ENCODE assay signal across 20 mouse cellular contexts in genomic region chr13:22049041-22049440, GRCm38 (mm10). TPM values are rescaled to one million over a fixed set of nuclear protein-coding genes. Genes with fewer than 3 reads are reported as not detected.
A peak's percentile ranks its signal among the peaks of the same experiment; 100 is the strongest.
DNase-seq lines count a peak whose midpoint lies in the region; ATAC-seq and TF ChIP-seq lines count a peak whose summit lies in the region.
"Had no signal": no experiment of that assay in that cellular context is flagged by ENCODE, and none has a peak within 500 bp of the region (broad histone marks: within the 10 kb centered on the region; RNA-seq: fewer than 3 reads in every experiment).

No protein-coding gene starts in this region.

- H3K27ac ChIP-seq in liver, embryonic 14.5 days = no peak overlapping the region
- no peak overlapping the region for H3K27ac ChIP-seq in liver, embryonic 11.5 days (ENCODE audit: low read depth, low read length)
- peak overlapping the region; percentile 44; the same call in 1 of the 2 replicates for H3K27ac ChIP-seq in thymus, adult 2 months (ENCODE audit: control insufficient read depth, insufficient read depth, low read length)
- no peak overlapping the region for H3K27ac ChIP-seq in liver, embryonic 15.5 days (replicated peaks)
- H3K27ac ChIP-seq in kidney, adult 2 months (ENCODE audit: insufficient read depth, low read depth, low read length) = no peak overlapping the region
- H3K27ac ChIP-seq: left cerebral cortex, adult 2 months had no signal

- H3K27me3 ChIP-seq in liver, embryonic 14.5 days (ENCODE audit: control insufficient read depth, insufficient read depth, low read length) = no peaks in the 10 kb centered on the region
- no peaks in the 10 kb centered on the region for H3K27me3 ChIP-seq in liver, embryonic 11.5 days (replicated peaks; ENCODE audit: control insufficient read depth, insufficient read depth, low read length)
- H3K27me3 ChIP-seq in thymus, adult 2 months (ENCODE audit: control insufficient read depth, insufficient read depth, low read length) = no peaks in the 10 kb centered on the region
- H3K27me3 ChIP-seq in liver, embryonic 15.5 days = no peaks in the 10 kb centered on the region; the same call in 1 of the 2 replicates
- no peaks in the 10 kb centered on the region; the same call in 1 of the 2 replicates for H3K27me3 ChIP-seq in kidney, adult 2 months (replicated peaks; ENCODE audit: control insufficient read depth, insufficient read depth, low read length)
- H3K27me3 ChIP-seq: CH12.LX; embryonic facial prominence, embryonic 12.5 days; heart, embryonic 15.5 days; limb, embryonic 12.5 days; midbrain, embryonic 13.5 days had no signal

- no peaks in the 10 kb centered on the region for H3K9me3 ChIP-seq in liver, embryonic 14.5 days (ENCODE audit: control insufficient read depth, low read length)
- no peaks in the 10 kb centered on the region for H3K9me3 ChIP-seq in liver, embryonic 11.5 days (ENCODE audit: control insufficient read depth, low read length)
- H3K9me3 ChIP-seq in liver, embryonic 15.5 days (replicated peaks) = no peaks in the 10 kb centered on the region
- H3K9me3 ChIP-seq: embryonic facial prominence, embryonic 12.5 days; heart, embryonic 10.5 days; heart, embryonic 15.5 days; limb, embryonic 12.5 days; midbrain, embryonic 13.5 days had no signal

- no peak overlapping the region for H3K9ac ChIP-seq in liver, embryonic 14.5 days (replicated peaks)
- no peak overlapping the region for H3K9ac ChIP-seq in liver, embryonic 11.5 days (ENCODE audit: low read depth, low read length)
- H3K9ac ChIP-seq in liver, embryonic 15.5 days = no peak overlapping the region
- H3K9ac ChIP-seq: embryonic facial prominence, embryonic 12.5 days; heart, embryonic 15.5 days had no signal

- DNase-seq in cerebellum, adult 9-10 months = peak; percentile 1
- no peak for DNase-seq in cerebellum, postnatal 4 days (ENCODE audit: low spot score in 2 of 2)
- DNase-seq in liver, embryonic 14.5 days (ENCODE audit: low read depth in 3 of 3, low spot score in 3 of 3) = no peak
- no peak for DNase-seq in liver, embryonic 11.5 days (ENCODE audit: low spot score)
- DNase-seq in thymus, adult 2 months = no peak
- no peak for DNase-seq in thymus, adult 18-20 months
- DNase-seq in kidney, adult 2 months = no peak
- DNase-seq: cerebellum, adult 2 months; gastrocnemius, postnatal 25 days; kidney, adult 18-20 months had no signal

- ATAC-seq in liver, embryonic 14.5 days (ENCODE audit: insufficient read depth) = no peak
- ATAC-seq in liver, embryonic 11.5 days (replicated peaks; ENCODE audit: low FRiP score) = no peak
- no peak for ATAC-seq in liver, embryonic 15.5 days (ENCODE audit: insufficient read depth)

- peak overlapping the region; percentile 7; the same call in 1 of the 2 replicates for H3K4me2 ChIP-seq in liver, embryonic 14.5 days (ENCODE audit: low read depth)
- H3K4me2 ChIP-seq in liver, embryonic 11.5 days = no peak overlapping the region
- H3K4me2 ChIP-seq in liver, embryonic 15.5 days = peak overlapping the region; percentile 19; the same call in 1 of the 2 replicates

- no peak for TF ChIP-seq EP300 in liver, embryonic 14.5 days (IDR thresholded peaks at IDR 0.05; ENCODE audit: low read depth)

- H3K4me3 ChIP-seq in liver, embryonic 14.5 days (ENCODE audit: insufficient read depth in 1 of 2, low read depth in 2 of 2, low read length in 2 of 2) = no peak overlapping the region
- no peak overlapping the region for H3K4me3 ChIP-seq in liver, embryonic 11.5 days (ENCODE audit: low read depth, low read length)
- H3K4me3 ChIP-seq in thymus, adult 2 months (ENCODE audit: control insufficient read depth, insufficient read depth, low read length) = no peak overlapping the region
- no peak overlapping the region for H3K4me3 ChIP-seq in liver, embryonic 15.5 days (replicated peaks)
- no peak overlapping the region for H3K4me3 ChIP-seq in kidney, adult 2 months (ENCODE audit: insufficient read depth, low read depth, low read length)

- no peaks in the 10 kb centered on the region for H3K36me3 ChIP-seq in liver, embryonic 14.5 days (replicated peaks; ENCODE audit: control insufficient read depth, insufficient read depth, low read depth)
- no peaks in the 10 kb centered on the region for H3K36me3 ChIP-seq in liver, embryonic 11.5 days (ENCODE audit: control insufficient read depth, insufficient read depth, low read length)
- no peaks in the 10 kb centered on the region for H3K36me3 ChIP-seq in thymus, adult 2 months (ENCODE audit: control insufficient read depth, insufficient read depth, low read length)
- H3K36me3 ChIP-seq in liver, embryonic 15.5 days (replicated peaks) = no peaks in the 10 kb centered on the region
- no peaks in the 10 kb centered on the region for H3K36me3 ChIP-seq in kidney, adult 2 months (ENCODE audit: control insufficient read depth, insufficient read depth, low read length)
- H3K36me3 ChIP-seq: embryonic facial prominence, embryonic 12.5 days; heart, embryonic 10.5 days; heart, embryonic 15.5 days; limb, embryonic 12.5 days; midbrain, embryonic 13.5 days had no signal

- no peak for TF ChIP-seq CTCF in liver, embryonic 14.5 days (IDR thresholded peaks at IDR 0.05; ENCODE audit: low read depth)
- no peak for TF ChIP-seq CTCF in thymus, adult 2 months (IDR thresholded peaks at IDR 0.05; ENCODE audit: borderline replicate concordance, control insufficient read depth, extremely low read depth, insufficient read depth, low read length, poor library complexity)
- no peak for TF ChIP-seq CTCF in kidney, adult 2 months (conservative IDR thresholded peaks at IDR 0.05; ENCODE audit: insufficient read depth, insufficient read length, low read depth, low read length)

- WGBS in liver, embryonic 14.5 days (ENCODE audit: insufficient replicate concordance) = 76% methylated on average over 2 of the region's 2 CpGs
- WGBS in liver, embryonic 11.5 days = 70% methylated on average over 2 of the region's 2 CpGs
- WGBS in thymus, adult 2 months = 9% methylated on average over 2 of the region's 2 CpGs
- 76% methylated on average over 2 of the region's 2 CpGs for WGBS in liver, embryonic 15.5 days (ENCODE audit: insufficient replicate concordance)
- WGBS in kidney, adult 2 months = 90% methylated on average over 2 of the region's 2 CpGs

- TF ChIP-seq POLR2A in thymus, adult 2 months (IDR thresholded peaks at IDR 0.05; ENCODE audit: control insufficient read depth, extremely low read depth, insufficient read depth, low read length, poor library complexity) = no peak
- TF ChIP-seq POLR2A in kidney, adult 2 months (IDR thresholded peaks at IDR 0.05; ENCODE audit: low read depth, low read length) = no peak

- H3K4me1 ChIP-seq in liver, embryonic 14.5 days (replicated peaks; ENCODE audit: control insufficient read depth in 2 of 2, insufficient read depth in 2 of 2, low read length in 1 of 2) = peaks cover 11 to 28% of the 10 kb centered on the region in 2 experiments
- peaks cover 5% of the 10 kb centered on the region for H3K4me1 ChIP-seq in liver, embryonic 11.5 days (replicated peaks; ENCODE audit: control insufficient read depth, insufficient read depth, low read length)
- peaks cover 11% of the 10 kb centered on the region for H3K4me1 ChIP-seq in thymus, adult 2 months (replicated peaks; ENCODE audit: control insufficient read depth, insufficient read depth, low read length)
- peaks cover 55% of the 10 kb centered on the region for H3K4me1 ChIP-seq in liver, embryonic 15.5 days (replicated peaks)
- H3K4me1 ChIP-seq in kidney, adult 2 months (ENCODE audit: control insufficient read depth, insufficient read depth, low read length) = no peaks in the 10 kb centered on the region; the same call in 1 of the 2 replicates

RNA-seq across cellular contexts. Expression of gene Hist1h2bj, which starts 6.0 kb away (rescaled TPM):
- 21.4 and 38.1 TPM in 2 replicates for polyA plus RNA-seq in liver, embryonic 14.5 days (2012; rRNA removed)
- 11.2 and 12.4 TPM in 2 replicates for polyA plus RNA-seq in liver, embryonic 14.5 days (2014; fragmentation: Nextera tagmentation; extraction: Ambion mirVana)
- 11.2 and 13.2 TPM in 2 replicates for polyA plus RNA-seq in liver, embryonic 11.5 days (2014; fragmentation: Nextera tagmentation; extraction: Ambion mirVana)
- 177 and 218 TPM in 2 replicates for polyA plus RNA-seq in thymus, adult 2 months (2012; rRNA removed)
- 17.5 and 18.4 TPM in 2 replicates for polyA plus RNA-seq in liver, embryonic 15.5 days (2015; fragmentation: Nextera tagmentation; extraction: Ambion mirVana)
- polyA plus RNA-seq in kidney, adult 2 months (2012; rRNA removed) = 0.92 and 1.0 TPM in 2 replicates

RNA-seq across cellular contexts. Expression of gene Hist1h2ag, which starts 6.3 kb away (rescaled TPM):
- 35.2 and 55.3 TPM in 2 replicates for polyA plus RNA-seq in liver, embryonic 14.5 days (2012; rRNA removed)
- polyA plus RNA-seq in liver, embryonic 14.5 days (2014; fragmentation: Nextera tagmentation; extraction: Ambion mirVana) = 15.5 and 18.0 TPM in 2 replicates
- 26.4 and 36.7 TPM in 2 replicates for polyA plus RNA-seq in liver, embryonic 11.5 days (2014; fragmentation: Nextera tagmentation; extraction: Ambion mirVana)
- 149 and 177 TPM in 2 replicates for polyA plus RNA-seq in thymus, adult 2 months (2012; rRNA removed)
- 13.0 and 22.6 TPM in 2 replicates for polyA plus RNA-seq in liver, embryonic 15.5 days (2015; fragmentation: Nextera tagmentation; extraction: Ambion mirVana)
- 0.76 TPM in 1 of 2 replicates, not detected in the other for polyA plus RNA-seq in kidney, adult 2 months (2012; rRNA removed)
- polyA plus RNA-seq: activated CD4-positive, CD25-positive, alpha-beta regulatory T cell, adult 4 months had no signal

RNA-seq across cellular contexts. Expression of gene Hist1h4i, which starts 7.9 kb away (rescaled TPM):
- 66.4 and 87.2 TPM in 2 replicates for polyA plus RNA-seq in liver, embryonic 14.5 days (2012; rRNA removed)
- polyA plus RNA-seq in liver, embryonic 14.5 days (2014; fragmentation: Nextera tagmentation; extraction: Ambion mirVana) = 36.5 and 47.8 TPM in 2 replicates
- 36.9 and 39.3 TPM in 2 replicates for polyA plus RNA-seq in liver, embryonic 11.5 days (2014; fragmentation: Nextera tagmentation; extraction: Ambion mirVana)
- polyA plus RNA-seq in thymus, adult 2 months (2012; rRNA removed) = 33.1 and 38.5 TPM in 2 replicates
- 40.8 and 42.0 TPM in 2 replicates for polyA plus RNA-seq in liver, embryonic 15.5 days (2015; fragmentation: Nextera tagmentation; extraction: Ambion mirVana)
- polyA plus RNA-seq in kidney, adult 2 months (2012; rRNA removed) = 10.5 and 12.5 TPM in 2 replicates

RNA-seq across cellular contexts. Expression of gene Hist1h2bk, which starts 13.4 kb away (rescaled TPM):
- polyA plus RNA-seq in liver, embryonic 14.5 days (2012; rRNA removed) = 17.7 and 25.1 TPM in 2 replicates
- polyA plus RNA-seq in liver, embryonic 14.5 days (2014; fragmentation: Nextera tagmentation; extraction: Ambion mirVana) = 1.0 and 3.1 TPM in 2 replicates
- 4.1 and 4.6 TPM in 2 replicates for polyA plus RNA-seq in liver, embryonic 11.5 days (2014; fragmentation: Nextera tagmentation; extraction: Ambion mirVana)
- polyA plus RNA-seq in thymus, adult 2 months (2012; rRNA removed) = 322 and 402 TPM in 2 replicates
- polyA plus RNA-seq in liver, embryonic 15.5 days (2015; fragmentation: Nextera tagmentation; extraction: Ambion mirVana) = 4.4 and 5.4 TPM in 2 replicates
- 4.2 and 6.0 TPM in 2 replicates for polyA plus RNA-seq in kidney, adult 2 months (2012; rRNA removed)
- polyA plus RNA-seq: neural tube, embryonic 14.5 days had no signal

RNA-seq across cellular contexts. Expression of gene Hist1h2ah, which starts 13.7 kb away (rescaled TPM):
- polyA plus RNA-seq in liver, embryonic 14.5 days (2012; rRNA removed) = 8.7 and 17.9 TPM in 2 replicates
- polyA plus RNA-seq in liver, embryonic 14.5 days (2014; fragmentation: Nextera tagmentation; extraction: Ambion mirVana) = 12.0 TPM in 2 replicates
- polyA plus RNA-seq in liver, embryonic 11.5 days (2014; fragmentation: Nextera tagmentation; extraction: Ambion mirVana) = 10.7 and 13.3 TPM in 2 replicates
- 248 and 460 TPM in 2 replicates for polyA plus RNA-seq in thymus, adult 2 months (2012; rRNA removed)
- 9.5 and 11.4 TPM in 2 replicates for polyA plus RNA-seq in liver, embryonic 15.5 days (2015; fragmentation: Nextera tagmentation; extraction: Ambion mirVana)
- 0.95 and 3.4 TPM in 2 replicates for polyA plus RNA-seq in kidney, adult 2 months (2012; rRNA removed)
- polyA plus RNA-seq: cerebellum, adult 2 months; heart, embryonic 15.5 days; midbrain, embryonic 13.5 days; neural tube, embryonic 14.5 days had no signal
